Mouse (Mus musculus): Measurements from ENCODE around the gene Ppp5c. TPM values are rescaled to one million over a fixed set of nuclear protein-coding genes. Genes with fewer than 3 reads are reported as not detected.

Ppp5c gene
- polyA plus RNA-seq, 1 experiment: 126 TPM

DNA sequence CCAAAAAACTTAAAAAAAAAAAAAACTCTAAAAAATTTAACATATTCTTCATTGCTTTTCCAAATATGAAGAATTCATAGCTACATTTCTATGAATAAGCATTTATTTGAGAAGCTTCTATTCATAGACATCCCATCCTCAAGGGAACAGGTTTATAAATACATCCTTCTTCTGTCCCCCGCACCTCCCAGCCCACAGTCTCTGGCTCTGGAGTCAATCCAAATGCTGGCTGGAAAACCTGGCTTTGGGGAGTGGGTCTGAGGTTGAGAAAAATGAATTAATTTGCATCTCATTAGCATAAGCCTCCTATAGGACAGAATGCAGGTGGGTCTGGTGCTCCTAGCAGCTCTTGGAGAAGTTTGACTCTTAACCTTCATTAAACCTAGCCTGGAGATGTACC, 18.0 kb upstream of the Ppp5c start:
- H3K79me2 ChIP-seq (ENCODE audit: control insufficient read depth, insufficient read depth): no peaks in the 10 kb centered on the region
- no peak overlapping the region for H3K4me2 ChIP-seq (ENCODE audit: low read depth)
- no peak overlapping the region for H3K4me3 ChIP-seq
- H3K27me3 ChIP-seq (ENCODE audit: control insufficient read depth, insufficient read depth, insufficient read length): peaks cover 9% of the 10 kb centered on the region
- H3K36me3 ChIP-seq (ENCODE audit: control insufficient read depth, insufficient read depth): no peaks in the 10 kb centered on the region
- H3ac ChIP-seq (ENCODE audit: control insufficient read depth, insufficient read length): no peak overlapping the region
- TF ChIP-seq TCF3 (IDR thresholded peaks at IDR 0.05; ENCODE audit: insufficient read length, low read depth) (no peak), E2F4 (IDR thresholded peaks at IDR 0.05; ENCODE audit: insufficient read depth) (no peak), REST (IDR thresholded peaks at IDR 0.05; ENCODE audit: insufficient read depth, insufficient read length) (no peak), MYOD1 (IDR thresholded peaks at IDR 0.05; ENCODE audit: control insufficient read depth in 1 of 3, insufficient read length in 2 of 3, low read depth in 2 of 3) (no peak), USF1 (IDR thresholded peaks at IDR 0.05; ENCODE audit: low read depth) (no peak), POLR2A (IDR thresholded peaks at IDR 0.05; ENCODE audit: insufficient read length, low read depth) (no peak), CEBPB (IDR thresholded peaks at IDR 0.05; ENCODE audit: insufficient read depth, poor library complexity, severe bottlenecking) (no peak), MYOG (IDR thresholded peaks at IDR 0.05; ENCODE audit: control insufficient read depth in 1 of 3, insufficient read depth in 1 of 3, insufficient read length in 2 of 3, low read depth in 2 of 3) (no peak), MAX (IDR thresholded peaks at IDR 0.05; ENCODE audit: low read depth) (no peak)

DNA sequence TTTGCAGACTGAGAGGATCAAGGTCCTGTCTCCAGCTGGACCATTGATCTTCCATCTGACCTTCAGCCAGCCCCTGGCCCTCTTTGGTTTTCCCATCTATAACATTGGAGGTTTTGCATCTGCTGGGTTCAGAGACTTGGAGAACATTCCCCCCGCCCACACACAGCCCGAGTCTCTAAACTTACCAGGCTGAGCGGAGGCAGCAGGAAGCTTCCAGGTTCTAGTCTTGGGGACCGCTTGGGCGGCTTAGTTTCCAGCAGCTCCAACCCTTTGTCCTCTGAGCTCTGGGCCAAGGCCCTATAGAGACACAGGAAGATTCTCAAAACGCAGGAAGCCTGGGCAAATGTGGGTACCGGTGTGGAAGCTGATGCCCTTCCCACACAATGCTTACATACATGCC, 11.6 kb upstream of the Ppp5c start:
- H3ac ChIP-seq (ENCODE audit: control insufficient read depth, insufficient read length): no peak overlapping the region
- no peak overlapping the region for H3K4me3 ChIP-seq
- TF ChIP-seq POLR2A (IDR thresholded peaks at IDR 0.05; ENCODE audit: insufficient read length, low read depth) (no peak), MAX (IDR thresholded peaks at IDR 0.05; ENCODE audit: low read depth) (no peak), E2F4 (IDR thresholded peaks at IDR 0.05; ENCODE audit: insufficient read depth) (no peak), POLR2AphosphoS2 (IDR thresholded peaks at IDR 0.05; ENCODE audit: insufficient read length, low read depth) (no peak), SRF (IDR thresholded peaks at IDR 0.05; ENCODE audit: control insufficient read depth, insufficient read length, low read depth) (no peak), MYOG (IDR thresholded peaks at IDR 0.05; ENCODE audit: control insufficient read depth in 1 of 3, insufficient read depth in 1 of 3, insufficient read length in 2 of 3, low read depth in 2 of 3) (no peak), TCF3 (IDR thresholded peaks at IDR 0.05; ENCODE audit: insufficient read length, low read depth) (no peak)
- H3K27me3 ChIP-seq (ENCODE audit: control insufficient read depth, insufficient read depth, insufficient read length): no peaks in the 10 kb centered on the region
- no peak overlapping the region for H3K4me2 ChIP-seq (ENCODE audit: low read depth)
- no peaks in the 10 kb centered on the region for H3K79me2 ChIP-seq (ENCODE audit: control insufficient read depth, insufficient read depth)
- H3K36me3 ChIP-seq (ENCODE audit: control insufficient read depth, insufficient read depth): no peaks in the 10 kb centered on the region

DNA sequence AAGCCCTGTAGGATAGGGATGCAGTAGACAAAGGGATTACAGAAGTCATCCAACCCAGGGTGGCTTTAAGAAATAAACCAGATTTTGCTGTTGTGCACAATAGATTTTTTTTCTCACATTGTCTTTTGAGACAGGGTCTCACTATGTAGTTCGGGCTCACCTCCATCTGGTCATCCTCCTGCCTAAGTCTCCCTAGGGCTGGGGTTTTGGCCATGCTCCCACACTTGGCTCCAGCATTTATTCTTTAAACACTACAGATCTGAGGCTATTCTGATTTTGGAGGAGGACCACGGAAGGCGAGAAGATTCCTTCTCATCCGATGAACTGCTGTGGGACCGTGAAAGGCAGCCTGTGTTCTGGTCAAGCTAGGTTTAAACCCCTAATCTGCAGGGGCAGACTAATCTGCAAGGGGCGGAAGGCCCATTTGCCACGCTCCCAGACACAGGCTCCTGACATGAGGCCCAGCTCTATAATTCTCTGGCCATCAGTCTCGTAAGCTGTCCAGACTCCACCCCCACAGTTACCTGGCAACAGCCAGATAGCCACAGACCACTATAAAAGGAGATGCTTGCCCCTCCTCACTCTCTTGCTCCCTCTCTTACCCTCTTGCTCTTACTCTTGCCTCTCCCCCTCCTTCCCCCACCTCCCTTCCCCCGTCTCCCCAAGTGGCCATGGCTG, 10.4 kb upstream of the Ppp5c start:
- no peaks in the 10 kb centered on the region for H3K27me3 ChIP-seq (ENCODE audit: control insufficient read depth, insufficient read depth, insufficient read length)
- H3K36me3 ChIP-seq (ENCODE audit: control insufficient read depth, insufficient read depth): no peaks in the 10 kb centered on the region
- H3K4me2 ChIP-seq (ENCODE audit: low read depth): no peak overlapping the region
- H3K4me3 ChIP-seq: no peak overlapping the region
- H3K79me2 ChIP-seq (ENCODE audit: control insufficient read depth, insufficient read depth): no peaks in the 10 kb centered on the region
- no peak for TF ChIP-seq MYOG (IDR thresholded peaks at IDR 0.05; ENCODE audit: control insufficient read depth in 1 of 3, insufficient read depth in 1 of 3, insufficient read length in 2 of 3, low read depth in 2 of 3)
- no peak for TF ChIP-seq REST (IDR thresholded peaks at IDR 0.05; ENCODE audit: insufficient read depth, insufficient read length)
- TF ChIP-seq CEBPB (IDR thresholded peaks at IDR 0.05; ENCODE audit: insufficient read depth, poor library complexity, severe bottlenecking): no peak
- no peak for TF ChIP-seq MAX (IDR thresholded peaks at IDR 0.05; ENCODE audit: low read depth)
- no peak for TF ChIP-seq MYOD1 (IDR thresholded peaks at IDR 0.05; ENCODE audit: control insufficient read depth in 1 of 3, insufficient read length in 2 of 3, low read depth in 2 of 3)
- TF ChIP-seq SRF (IDR thresholded peaks at IDR 0.05; ENCODE audit: control insufficient read depth, insufficient read length, low read depth): no peak
- no peak for TF ChIP-seq E2F4 (IDR thresholded peaks at IDR 0.05; ENCODE audit: insufficient read depth)
- no peak for TF ChIP-seq POLR2AphosphoS2 (IDR thresholded peaks at IDR 0.05; ENCODE audit: insufficient read length, low read depth)
- no peak for TF ChIP-seq TCF3 (IDR thresholded peaks at IDR 0.05; ENCODE audit: insufficient read length, low read depth)
- TF ChIP-seq USF1 (IDR thresholded peaks at IDR 0.05; ENCODE audit: low read depth): no peak
- TF ChIP-seq TCF12 (IDR thresholded peaks at IDR 0.05; ENCODE audit: insufficient read depth, poor library complexity, severe bottlenecking): no peak
- TF ChIP-seq POLR2A (IDR thresholded peaks at IDR 0.05; ENCODE audit: insufficient read length, low read depth): no peak
- no peak overlapping the region for H3ac ChIP-seq (ENCODE audit: control insufficient read depth, insufficient read length)

DNA sequence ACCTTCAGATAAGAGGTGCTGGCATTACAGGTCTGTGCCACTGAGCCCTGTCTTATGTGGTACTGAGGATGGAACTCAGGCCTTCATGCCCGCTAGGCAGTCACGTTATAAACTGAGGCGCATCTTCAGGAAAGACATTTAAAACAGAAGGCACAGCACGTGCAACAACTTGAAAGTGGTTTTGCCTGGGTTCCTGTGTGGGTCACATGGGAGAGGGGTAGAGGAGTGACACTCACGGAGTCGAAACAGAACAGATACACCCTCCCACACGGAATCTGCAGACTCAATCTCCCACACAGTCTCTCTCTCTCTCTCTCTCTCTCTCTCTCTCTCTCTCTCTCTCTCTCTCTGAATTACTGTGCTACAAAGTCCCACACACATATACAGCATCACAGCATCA, 2.5 kb upstream of the Ppp5c start:
- Histone ChIP-seq H3ac (ENCODE audit: control insufficient read depth, insufficient read length) (no peak overlapping the region), H3K36me3 (ENCODE audit: control insufficient read depth, insufficient read depth) (no peaks in the 10 kb centered on the region), H3K79me2 (ENCODE audit: control insufficient read depth, insufficient read depth) (peaks cover 20% of the 10 kb centered on the region), H3K27me3 (ENCODE audit: control insufficient read depth, insufficient read depth, insufficient read length) (no peaks in the 10 kb centered on the region), H3K4me2 (ENCODE audit: low read depth) (no peak overlapping the region), H3K4me3 (no peak overlapping the region)
- TF ChIP-seq TCF3 (IDR thresholded peaks at IDR 0.05; ENCODE audit: insufficient read length, low read depth) (no peak), REST (IDR thresholded peaks at IDR 0.05; ENCODE audit: insufficient read depth, insufficient read length) (no peak), MAX (IDR thresholded peaks at IDR 0.05; ENCODE audit: low read depth) (no peak), MYOD1 (IDR thresholded peaks at IDR 0.05; ENCODE audit: control insufficient read depth in 1 of 3, insufficient read length in 2 of 3, low read depth in 2 of 3) (no peak), USF1 (IDR thresholded peaks at IDR 0.05; ENCODE audit: low read depth) (no peak), POLR2A (IDR thresholded peaks at IDR 0.05; ENCODE audit: insufficient read length, low read depth) (no peak), POLR2AphosphoS2 (IDR thresholded peaks at IDR 0.05; ENCODE audit: insufficient read length, low read depth) (no peak), TCF12 (IDR thresholded peaks at IDR 0.05; ENCODE audit: insufficient read depth, poor library complexity, severe bottlenecking) (no peak), CEBPB (IDR thresholded peaks at IDR 0.05; ENCODE audit: insufficient read depth, poor library complexity, severe bottlenecking) (no peak), MYOG (IDR thresholded peaks at IDR 0.05; ENCODE audit: control insufficient read depth in 1 of 3, insufficient read depth in 1 of 3, insufficient read length in 2 of 3, low read depth in 2 of 3) (no peak), SRF (IDR thresholded peaks at IDR 0.05; ENCODE audit: control insufficient read depth, insufficient read length, low read depth) (no peak), E2F4 (IDR thresholded peaks at IDR 0.05; ENCODE audit: insufficient read depth) (no peak)
